Mouse (Mus musculus): ENCODE results near the gene Tmem200a. TPM values are rescaled to one million over a fixed set of nuclear protein-coding genes. Genes with fewer than 3 reads are reported as not detected.

Gene Tmem200a
- total RNA-seq (2014; fragmentation: Nextera tagmentation) = not detected in 2 replicates
- total RNA-seq (2017) = 0.33 TPM in 1 of 2 replicates, not detected in the other
- polyA plus RNA-seq (2012) = not detected in 2 replicates

GRCm38 (mm10) chr10:26078521-26079142 lies at the start of gene Tmem200a:
Gene Tmem200a, minus strand, starts transcription at chr10:26079052.
- no peak for TF ChIP-seq GATA2 (IDR thresholded peaks at IDR 0.05; ENCODE audit: borderline replicate concordance, low read depth, low read length)
- TF ChIP-seq GATA1 (IDR thresholded peaks at IDR 0.05; ENCODE audit: borderline replicate concordance, low read length) = no peak
- no peak for TF ChIP-seq CTCF (IDR thresholded peaks at IDR 0.05; ENCODE audit: low read depth, low read length)
- no peak for TF ChIP-seq TAL1 (conservative IDR thresholded peaks at IDR 0.05; ENCODE audit: low read depth, low read length)
- TF ChIP-seq POLR2AphosphoS5 (IDR thresholded peaks at IDR 0.05; ENCODE audit: insufficient replicate concordance, low read depth, low read length) = no peak
- DNase-seq (ENCODE audit: low spot score) = no peak
- Histone ChIP-seq H3K27me3 (ENCODE audit: insufficient read depth, low read length) (no peaks in the 10 kb centered on the region), H3K4me3 (ENCODE audit: low read depth, low read length) (no peak within 1 kb of the TSS; the same call in 1 of the 2 replicates), H3K9me3 (replicated peaks) (peaks cover 34% of the 10 kb centered on the region), H3K36me3 (replicated peaks) (no peaks in the 10 kb centered on the region), H3K4me1 (ENCODE audit: insufficient read depth, low read depth, low read length) (no peaks in the 10 kb centered on the region)
- no peak for ATAC-seq (ENCODE audit: extremely low read depth, insufficient number of reproducible peaks, low FRiP score, poor library complexity, severe bottlenecking)

GRCm38 (mm10) chr10:26119822-26120183 lies 41.0 kb upstream of the Tmem200a start:
- H3K36me3 ChIP-seq (replicated peaks) = no peaks in the 10 kb centered on the region
- no peaks in the 10 kb centered on the region for H3K4me1 ChIP-seq (ENCODE audit: insufficient read depth, low read depth, low read length)
- no peaks in the 10 kb centered on the region for H3K27me3 ChIP-seq (ENCODE audit: insufficient read depth, low read length)
- ATAC-seq (ENCODE audit: extremely low read depth, insufficient number of reproducible peaks, low FRiP score, poor library complexity, severe bottlenecking) (no peak), DNase-seq (ENCODE audit: low spot score) (no peak)
- TF ChIP-seq TAL1 (conservative IDR thresholded peaks at IDR 0.05; ENCODE audit: low read depth, low read length) = no peak
- TF ChIP-seq GATA2 (IDR thresholded peaks at IDR 0.05; ENCODE audit: borderline replicate concordance, low read depth, low read length) = no peak
- TF ChIP-seq POLR2AphosphoS5 (IDR thresholded peaks at IDR 0.05; ENCODE audit: insufficient replicate concordance, low read depth, low read length) = no peak
- TF ChIP-seq GATA1 (IDR thresholded peaks at IDR 0.05; ENCODE audit: borderline replicate concordance, low read length) = no peak
- TF ChIP-seq CTCF (IDR thresholded peaks at IDR 0.05; ENCODE audit: low read depth, low read length) = no peak
- H3K4me3 ChIP-seq (ENCODE audit: low read depth, low read length) = no peak overlapping the region
- peaks cover 9% of the 10 kb centered on the region; the same call in 1 of the 2 replicates for H3K9me3 ChIP-seq (replicated peaks)

GRCm38 (mm10) chr10:26119067-26119821 lies 40.4 kb upstream of the Tmem200a start:
- Histone ChIP-seq H3K4me3 (ENCODE audit: low read depth, low read length) (no peak overlapping the region), H3K4me1 (ENCODE audit: insufficient read depth, low read depth, low read length) (no peaks in the 10 kb centered on the region), H3K9me3 (replicated peaks) (peaks cover 9% of the 10 kb centered on the region; the same call in 1 of the 2 replicates), H3K36me3 (replicated peaks) (no peaks in the 10 kb centered on the region), H3K27me3 (ENCODE audit: insufficient read depth, low read length) (no peaks in the 10 kb centered on the region)
- ATAC-seq (ENCODE audit: extremely low read depth, insufficient number of reproducible peaks, low FRiP score, poor library complexity, severe bottlenecking) = no peak
- DNase-seq (ENCODE audit: low spot score) = no peak
- TF ChIP-seq POLR2AphosphoS5 (IDR thresholded peaks at IDR 0.05; ENCODE audit: insufficient replicate concordance, low read depth, low read length) (no peak), GATA2 (IDR thresholded peaks at IDR 0.05; ENCODE audit: borderline replicate concordance, low read depth, low read length) (no peak), TAL1 (conservative IDR thresholded peaks at IDR 0.05; ENCODE audit: low read depth, low read length) (no peak), GATA1 (IDR thresholded peaks at IDR 0.05; ENCODE audit: borderline replicate concordance, low read length) (no peak), CTCF (IDR thresholded peaks at IDR 0.05; ENCODE audit: low read depth, low read length) (no peak)

GRCm38 (mm10) chr10:26114409-26114808 lies 35.6 kb upstream of the Tmem200a start:
- no peaks in the 10 kb centered on the region for H3K4me1 ChIP-seq (ENCODE audit: insufficient read depth, low read depth, low read length)
- H3K36me3 ChIP-seq (replicated peaks) = no peaks in the 10 kb centered on the region
- TF ChIP-seq POLR2AphosphoS5 (IDR thresholded peaks at IDR 0.05; ENCODE audit: insufficient replicate concordance, low read depth, low read length) = no peak
- TF ChIP-seq TAL1 (conservative IDR thresholded peaks at IDR 0.05; ENCODE audit: low read depth, low read length) = no peak
- TF ChIP-seq GATA1 (IDR thresholded peaks at IDR 0.05; ENCODE audit: borderline replicate concordance, low read length) = no peak
- no peak for TF ChIP-seq GATA2 (IDR thresholded peaks at IDR 0.05; ENCODE audit: borderline replicate concordance, low read depth, low read length)
- no peak for TF ChIP-seq CTCF (IDR thresholded peaks at IDR 0.05; ENCODE audit: low read depth, low read length)
- no peaks in the 10 kb centered on the region for H3K27me3 ChIP-seq (ENCODE audit: insufficient read depth, low read length)
- ATAC-seq (ENCODE audit: extremely low read depth, insufficient number of reproducible peaks, low FRiP score, poor library complexity, severe bottlenecking) (no peak), DNase-seq (ENCODE audit: low spot score) (no peak)
- no peak overlapping the region for H3K4me3 ChIP-seq (ENCODE audit: low read depth, low read length)
- H3K9me3 ChIP-seq (replicated peaks) = peaks cover 3% of the 10 kb centered on the region; the same call in 1 of the 2 replicates

- ATAC-seq (ENCODE audit: extremely low read depth, insufficient number of reproducible peaks, low FRiP score, poor library complexity, severe bottlenecking) (no peak), DNase-seq (ENCODE audit: low spot score) (no peak)
- TF ChIP-seq CTCF (IDR thresholded peaks at IDR 0.05; ENCODE audit: low read depth, low read length) = no peak
- TF ChIP-seq TAL1 (conservative IDR thresholded peaks at IDR 0.05; ENCODE audit: low read depth, low read length) = no peak
- TF ChIP-seq GATA1 (IDR thresholded peaks at IDR 0.05; ENCODE audit: borderline replicate concordance, low read length) = no peak
- TF ChIP-seq GATA2 (IDR thresholded peaks at IDR 0.05; ENCODE audit: borderline replicate concordance, low read depth, low read length) = no peak
- no peak for TF ChIP-seq POLR2AphosphoS5 (IDR thresholded peaks at IDR 0.05; ENCODE audit: insufficient replicate concordance, low read depth, low read length)
- H3K4me3 ChIP-seq (ENCODE audit: low read depth, low read length) = no peak overlapping the region
- no peaks in the 10 kb centered on the region for H3K27me3 ChIP-seq (ENCODE audit: insufficient read depth, low read length)
- H3K9me3 ChIP-seq (replicated peaks) = peaks cover 6% of the 10 kb centered on the region; the same call in 1 of the 2 replicates
- H3K4me1 ChIP-seq (ENCODE audit: insufficient read depth, low read depth, low read length) = no peaks in the 10 kb centered on the region
- no peaks in the 10 kb centered on the region for H3K36me3 ChIP-seq (replicated peaks)
Measured at GRCm38 (mm10) chr10:26103330-26103982, 24.6 kb upstream of the Tmem200a start.
